Mouse (Mus musculus) C3H10T1/2 (cell line): Measurements from ENCODE around the gene Knop1. TPM values are rescaled to one million over a fixed set of nuclear protein-coding genes. Genes with fewer than 3 reads are reported as not detected.

Experiments used
- polyA plus RNA-seq, 2 experiments: library from polyadenylated mRNA; unstranded; fragments of >200 nt; fragmentation: generic; extraction: Trizol; gene quantifications; one replicate each; pipeline ENCODE4 v1.2.1; 2012; ENCODE audit warnings: missing spikeins in 2 of 2

Gene Knop1
- 10 to 100 TPM; 13.0 to 13.5 TPM for polyA plus RNA-seq

DNA sequence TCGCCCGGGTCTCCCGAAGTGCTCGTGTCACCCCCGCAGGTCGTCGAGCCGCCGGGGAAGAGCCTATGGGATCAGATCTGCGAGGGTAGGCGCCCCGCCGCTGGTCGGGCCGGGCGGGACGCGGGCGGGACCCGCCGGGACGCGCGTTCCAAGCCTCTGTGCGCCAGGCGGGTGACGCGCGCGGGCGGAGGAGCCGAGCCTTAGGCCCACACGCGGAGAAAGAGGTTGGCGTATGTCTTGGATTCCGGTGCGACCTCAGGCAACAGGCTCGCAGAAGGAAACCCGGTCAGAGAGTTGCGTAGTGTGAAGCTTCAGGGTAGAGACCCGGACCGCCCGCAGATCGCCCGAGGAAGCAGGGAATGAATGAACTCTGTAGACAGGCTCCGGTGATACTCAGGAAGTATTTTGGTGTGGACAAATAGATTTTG is at the start of gene Knop1:
Gene Knop1, minus strand, starts transcription at position 378 of the 428 bp plus-strand sequence.

GRCm38 (mm10) chr7:118855171-118855876 is 730 bp downstream of the Knop1 start, which contains the start of gene Iqck:
TSS of gene Iqck (plus strand) at chr7:118855752.

Other genes with a start within 250 kb of the Knop1 start
- 10 to 100 TPM; 35.4 to 67.8 TPM for gene Gde1, start 150.5 kb downstream of the Knop1 start, polyA plus RNA-seq
- gene Ccp110, start 143.7 kb downstream of the Knop1 start, polyA plus RNA-seq: 1 to 10 TPM in 1 of 2 experiments, under 1 TPM in 1; 0.19 to 1.3 TPM
- 10 to 100 TPM; 24.6 to 48.7 TPM for gene Vps35l, start 116.0 kb downstream of the Knop1 start, polyA plus RNA-seq
- 1 to 10 TPM; 1.3 to 2.0 TPM for gene Iqck, start 502 bp downstream of the Knop1 start, polyA plus RNA-seq
- gene Gprc5b, start 139.0 kb upstream of the Knop1 start, polyA plus RNA-seq: 10 to 100 TPM in 1 of 2 experiments, 1 to 10 TPM in 1; 4.6 to 18.9 TPM